Mouse (Mus musculus) hindbrain, embryonic 13.5 days (tissue): ENCODE measurements at regions not wholly inside any gene's neighbourhood (a gene's known extent, or its start where the extent isn't known, plus 50 kb on each side); places are given as distances from the start of the nearest gene placed in this dataset.

Experiments
- ATAC-seq: fragments of 200-750 bp; cut with Nextera tagmentation; 2 replicates; pipeline ENCODE4 v1.8.0; 2017; ENCODE audit warnings: moderate TSS enrichment; ENCODE audit not compliant: low FRiP score
- H3K27ac ChIP-seq: fragments of 300-500 bp; sonication (generic); 2 replicates; pipeline ENCODE4 v1.5.1; 2015; ENCODE audit warnings: inconsistent platforms, mild to moderate bottlenecking, moderate library complexity
- H3K27me3 ChIP-seq: fragments of 300-500 bp; sonication (generic); 2 replicates; pipeline ENCODE4 v1.6.1; 2015; ENCODE audit warnings: mild to moderate bottlenecking, inconsistent platforms
- H3K36me3 ChIP-seq: fragments of 300-500 bp; sonication (generic); 2 replicates; pipeline ENCODE4 v1.6.1; 2015; ENCODE audit warnings: mild to moderate bottlenecking, inconsistent platforms
- H3K4me1 ChIP-seq: fragments of 300-500 bp; sonication (generic); replicated peaks from 2 replicates; pipeline ENCODE4 v1.6.1; 2015; ENCODE audit warnings: inconsistent platforms
- H3K4me2 ChIP-seq: fragments of 300-500 bp; sonication (generic); 2 replicates; pipeline ENCODE4 v1.6.1; 2015; ENCODE audit warnings: inconsistent platforms, mild to moderate bottlenecking, moderate library complexity
- H3K4me3 ChIP-seq: fragments of 300-500 bp; sonication (generic); 2 replicates; pipeline ENCODE4 v1.5.1; 2015; ENCODE audit warnings: mild to moderate bottlenecking, inconsistent platforms
- H3K9ac ChIP-seq: fragments of 300-500 bp; sonication (generic); 2 replicates; pipeline ENCODE4 v1.6.1; 2015; ENCODE audit warnings: mild to moderate bottlenecking, inconsistent platforms
- H3K9me3 ChIP-seq: fragments of 300-500 bp; sonication (generic); 2 replicates; pipeline ENCODE4 v1.6.1; 2016; ENCODE audit warnings: inconsistent platforms
- WGBS: fragments of 180-500 bp; shearing (Covaris S2); methylation state at CpG from one replicate; pipeline ENCODE4 v1.1.7; 2015; 5-methylcytosine and 5-hydroxymethylcytosine counted together

GRCm38 (mm10) chr2:48477336-48477735 is 336.6 kb upstream of the Acvr2a start:
- no peak for ATAC-seq
- H3K4me1 ChIP-seq = peaks cover 13% of the 10 kb centered on the region
- H3K9me3 ChIP-seq = no peaks in the 10 kb centered on the region
- no peak overlapping the region for H3K4me3 ChIP-seq
- H3K27me3 ChIP-seq = no peaks in the 10 kb centered on the region
- no peak overlapping the region for H3K9ac ChIP-seq
- 54% methylated on average over 2 of the region's 2 CpGs for WGBS
- no peak overlapping the region for H3K4me2 ChIP-seq
- no peak overlapping the region for H3K27ac ChIP-seq
- H3K36me3 ChIP-seq = no peaks in the 10 kb centered on the region

GRCm38 (mm10) chr2:48479601-48480000 is 334.3 kb upstream of the Acvr2a start:
- no peaks in the 10 kb centered on the region for H3K9me3 ChIP-seq
- no peak overlapping the region for H3K27ac ChIP-seq
- H3K4me2 ChIP-seq = no peak overlapping the region
- no peaks in the 10 kb centered on the region for H3K27me3 ChIP-seq
- no peaks in the 10 kb centered on the region for H3K36me3 ChIP-seq
- no peak overlapping the region for H3K4me3 ChIP-seq
- ATAC-seq = no peak
- no peak overlapping the region for H3K9ac ChIP-seq
- WGBS = 92% methylated on average over 1 of the region's 1 CpGs
- H3K4me1 ChIP-seq = peaks cover 13% of the 10 kb centered on the region

GRCm38 (mm10) chr2:48480428-48481191 is 333.3 kb upstream of the Acvr2a start:
- no peak; the same call in 1 of the 2 replicates for ATAC-seq
- Histone ChIP-seq H3K36me3 (no peaks in the 10 kb centered on the region), H3K4me3 (no peak overlapping the region), H3K4me1 (peaks cover 13% of the 10 kb centered on the region), H3K27me3 (no peaks in the 10 kb centered on the region), H3K9me3 (no peaks in the 10 kb centered on the region), H3K9ac (no peak overlapping the region), H3K27ac (peak overlapping the region; percentile 73), H3K4me2 (0 out of 2 replicates have a peak overlapping the region, but pooled peaks have one; percentile 7)
- WGBS = 50% methylated on average over 9 of the region's 9 CpGs

GRCm38 (mm10) chr2:48481209-48481742 is 332.6 kb upstream of the Acvr2a start:
- H3K27ac ChIP-seq = peak overlapping the region; percentile 73
- H3K4me2 ChIP-seq = 0 out of 2 replicates have a peak overlapping the region, but pooled peaks have one; percentile 7
- 6% methylated on average over 12 of the region's 12 CpGs for WGBS

GRCm38 (mm10) chr2:48493574-48493973 is 320.3 kb upstream of the Acvr2a start:
- Histone ChIP-seq H3K4me2 (no peak overlapping the region), H3K27me3 (no peaks in the 10 kb centered on the region), H3K36me3 (no peaks in the 10 kb centered on the region), H3K9me3 (no peaks in the 10 kb centered on the region), H3K9ac (no peak overlapping the region), H3K27ac (no peak overlapping the region), H3K4me3 (no peak overlapping the region), H3K4me1 (no peaks in the 10 kb centered on the region)
- WGBS = 76% methylated on average over 3 of the region's 3 CpGs
- no peak for ATAC-seq

More at GRCm38 (mm10) chr2:48481209-48481742, 332.6 kb upstream of the Acvr2a start:
- peaks cover 13% of the 10 kb centered on the region for H3K4me1 ChIP-seq
- H3K9me3 ChIP-seq = no peaks in the 10 kb centered on the region
- no peak overlapping the region for H3K9ac ChIP-seq
- no peaks in the 10 kb centered on the region for H3K27me3 ChIP-seq
- ATAC-seq = peak; percentile 90
- H3K36me3 ChIP-seq = no peaks in the 10 kb centered on the region
- no peak overlapping the region for H3K4me3 ChIP-seq

GRCm38 (mm10) chr2:48494065-48494464 is 319.8 kb upstream of the Acvr2a start:
- ATAC-seq = no peak
- no peak overlapping the region for H3K4me3 ChIP-seq
- no peak overlapping the region for H3K4me2 ChIP-seq
- H3K27ac ChIP-seq = no peak overlapping the region
- WGBS = 58% methylated on average over 2 of the region's 2 CpGs
- H3K9ac ChIP-seq = no peak overlapping the region
- H3K9me3 ChIP-seq = no peaks in the 10 kb centered on the region
- no peaks in the 10 kb centered on the region for H3K4me1 ChIP-seq
- no peaks in the 10 kb centered on the region for H3K27me3 ChIP-seq
- no peaks in the 10 kb centered on the region for H3K36me3 ChIP-seq

GRCm38 (mm10) chr2:48494632-48495031 is 319.3 kb upstream of the Acvr2a start:
- no peaks in the 10 kb centered on the region for H3K27me3 ChIP-seq
- H3K4me2 ChIP-seq = no peak overlapping the region
- no peaks in the 10 kb centered on the region for H3K4me1 ChIP-seq
- 88% methylated on average over 3 of the region's 3 CpGs for WGBS
- no peaks in the 10 kb centered on the region for H3K36me3 ChIP-seq
- no peak for ATAC-seq
- H3K9ac ChIP-seq = no peak overlapping the region
- no peak overlapping the region for H3K27ac ChIP-seq
- no peak overlapping the region for H3K4me3 ChIP-seq
- no peaks in the 10 kb centered on the region for H3K9me3 ChIP-seq

- no peak overlapping the region for H3K9ac ChIP-seq
- no peaks in the 10 kb centered on the region for H3K4me1 ChIP-seq
- H3K27ac ChIP-seq = no peak overlapping the region
- H3K4me2 ChIP-seq = no peak overlapping the region
- 95% methylated on average over 5 of the region's 5 CpGs for WGBS
- H3K4me3 ChIP-seq = no peak overlapping the region
- no peaks in the 10 kb centered on the region for H3K27me3 ChIP-seq
- ATAC-seq = no peak
- H3K36me3 ChIP-seq = no peaks in the 10 kb centered on the region
- H3K9me3 ChIP-seq = no peaks in the 10 kb centered on the region
Measured at GRCm38 (mm10) chr2:48498047-48498723, 315.7 kb upstream of the Acvr2a start.

GRCm38 (mm10) chr2:48499396-48499795 is 314.5 kb upstream of the Acvr2a start:
- Histone ChIP-seq H3K4me1 (no peaks in the 10 kb centered on the region), H3K4me3 (no peak overlapping the region), H3K27ac (no peak overlapping the region), H3K9me3 (no peaks in the 10 kb centered on the region), H3K9ac (no peak overlapping the region), H3K27me3 (no peaks in the 10 kb centered on the region), H3K36me3 (no peaks in the 10 kb centered on the region), H3K4me2 (no peak overlapping the region)
- WGBS = 79% methylated on average over 6 of the region's 6 CpGs
- ATAC-seq = no peak

- H3K9me3 ChIP-seq = no peaks in the 10 kb centered on the region
- 87% methylated on average over 2 of the region's 2 CpGs for WGBS
- H3K27ac ChIP-seq = no peak overlapping the region
- no peak overlapping the region for H3K4me3 ChIP-seq
- ATAC-seq = no peak
- no peaks in the 10 kb centered on the region for H3K27me3 ChIP-seq
- H3K36me3 ChIP-seq = no peaks in the 10 kb centered on the region
- H3K9ac ChIP-seq = no peak overlapping the region
- H3K4me1 ChIP-seq = no peaks in the 10 kb centered on the region
- H3K4me2 ChIP-seq = no peak overlapping the region
Measured at GRCm38 (mm10) chr2:48501387-48501786, 312.5 kb upstream of the Acvr2a start.

GRCm38 (mm10) chr2:48513848-48514247 is 300.1 kb upstream of the Acvr2a start:
- no peak overlapping the region for H3K4me2 ChIP-seq
- H3K9ac ChIP-seq = no peak overlapping the region
- no peaks in the 10 kb centered on the region for H3K9me3 ChIP-seq
- H3K27ac ChIP-seq = no peak overlapping the region
- H3K4me3 ChIP-seq = no peak overlapping the region
- H3K27me3 ChIP-seq = no peaks in the 10 kb centered on the region
- no peaks in the 10 kb centered on the region for H3K36me3 ChIP-seq
- ATAC-seq = no peak
- H3K4me1 ChIP-seq = no peaks in the 10 kb centered on the region

- no peak for ATAC-seq
- Histone ChIP-seq H3K9me3 (no peaks in the 10 kb centered on the region), H3K4me2 (no peak overlapping the region), H3K36me3 (no peaks in the 10 kb centered on the region), H3K27me3 (no peaks in the 10 kb centered on the region), H3K27ac (no peak overlapping the region), H3K9ac (no peak overlapping the region), H3K4me1 (no peaks in the 10 kb centered on the region), H3K4me3 (no peak overlapping the region)
- 74% methylated on average over 5 of the region's 5 CpGs for WGBS
Measured at GRCm38 (mm10) chr2:48519838-48520404, 294.0 kb upstream of the Acvr2a start.
